Mouse (Mus musculus): ENCODE data around the gene Apoa2.

DNA sequence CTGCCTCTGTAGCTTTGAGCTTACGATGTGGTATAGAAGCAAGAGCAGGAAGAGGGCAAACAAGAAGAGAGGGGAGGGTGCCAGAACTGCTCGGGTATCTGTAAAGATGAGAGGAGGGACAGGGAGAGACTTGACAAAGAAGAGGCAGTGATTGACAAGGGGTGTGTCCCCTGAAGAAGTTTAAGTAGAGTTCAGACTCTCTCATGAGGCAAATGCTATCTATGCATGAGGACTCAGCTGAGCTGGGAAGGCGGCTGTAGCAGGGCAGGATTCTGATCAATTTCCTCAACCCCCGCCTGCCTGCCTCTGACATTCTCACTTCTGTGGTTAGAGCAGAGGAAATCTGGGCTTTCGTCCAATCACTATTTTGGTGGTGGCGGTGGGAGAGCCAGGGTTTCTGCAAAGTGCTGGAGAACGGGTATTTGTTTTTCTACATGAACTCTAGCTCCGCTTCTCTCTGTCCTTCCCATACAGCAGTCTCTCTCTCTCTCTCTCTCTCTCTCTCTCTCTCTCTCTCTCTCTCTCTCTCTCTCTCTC, 37.8 kb downstream of the Apoa2 start:
- TF ChIP-seq CTCF (IDR thresholded peaks at IDR 0.05; ENCODE audit: control insufficient read depth, insufficient read depth, insufficient replicate concordance, low read depth, low read length), result no peak
- TF ChIP-seq POLR2A (IDR thresholded peaks at IDR 0.05; ENCODE audit: control insufficient read depth, low read depth, low read length), result no peak
